Mouse (Mus musculus) hindbrain, embryonic 13.5 days (tissue): ENCODE measurements at regions not wholly inside any gene's neighbourhood (a gene's known extent, or its start where the extent isn't known, plus 50 kb on each side); places are given as distances from the start of the nearest gene placed in this dataset.
A peak's percentile ranks its signal among the peaks of the same experiment; 100 is the strongest.

Source experiments
- ATAC-seq: fragments of 200-750 bp; cut with Nextera tagmentation; 2 replicates; pipeline ENCODE4 v1.8.0; 2017; ENCODE audit warnings: moderate TSS enrichment; ENCODE audit not compliant: low FRiP score
- H3K27ac ChIP-seq: fragments of 300-500 bp; sonication (generic); 2 replicates; pipeline ENCODE4 v1.5.1; 2015; ENCODE audit warnings: inconsistent platforms, mild to moderate bottlenecking, moderate library complexity
- H3K27me3 ChIP-seq: fragments of 300-500 bp; sonication (generic); 2 replicates; pipeline ENCODE4 v1.6.1; 2015; ENCODE audit warnings: mild to moderate bottlenecking, inconsistent platforms
- H3K36me3 ChIP-seq: fragments of 300-500 bp; sonication (generic); 2 replicates; pipeline ENCODE4 v1.6.1; 2015; ENCODE audit warnings: mild to moderate bottlenecking, inconsistent platforms
- H3K4me1 ChIP-seq: fragments of 300-500 bp; sonication (generic); replicated peaks from 2 replicates; pipeline ENCODE4 v1.6.1; 2015; ENCODE audit warnings: inconsistent platforms
- H3K4me2 ChIP-seq: fragments of 300-500 bp; sonication (generic); 2 replicates; pipeline ENCODE4 v1.6.1; 2015; ENCODE audit warnings: inconsistent platforms, mild to moderate bottlenecking, moderate library complexity
- H3K4me3 ChIP-seq: fragments of 300-500 bp; sonication (generic); 2 replicates; pipeline ENCODE4 v1.5.1; 2015; ENCODE audit warnings: mild to moderate bottlenecking, inconsistent platforms
- H3K9ac ChIP-seq: fragments of 300-500 bp; sonication (generic); 2 replicates; pipeline ENCODE4 v1.6.1; 2015; ENCODE audit warnings: mild to moderate bottlenecking, inconsistent platforms
- H3K9me3 ChIP-seq: fragments of 300-500 bp; sonication (generic); 2 replicates; pipeline ENCODE4 v1.6.1; 2016; ENCODE audit warnings: inconsistent platforms
- WGBS: fragments of 180-500 bp; shearing (Covaris S2); methylation state at CpG from one replicate; pipeline ENCODE4 v1.1.7; 2015; 5-methylcytosine and 5-hydroxymethylcytosine counted together

DNA sequence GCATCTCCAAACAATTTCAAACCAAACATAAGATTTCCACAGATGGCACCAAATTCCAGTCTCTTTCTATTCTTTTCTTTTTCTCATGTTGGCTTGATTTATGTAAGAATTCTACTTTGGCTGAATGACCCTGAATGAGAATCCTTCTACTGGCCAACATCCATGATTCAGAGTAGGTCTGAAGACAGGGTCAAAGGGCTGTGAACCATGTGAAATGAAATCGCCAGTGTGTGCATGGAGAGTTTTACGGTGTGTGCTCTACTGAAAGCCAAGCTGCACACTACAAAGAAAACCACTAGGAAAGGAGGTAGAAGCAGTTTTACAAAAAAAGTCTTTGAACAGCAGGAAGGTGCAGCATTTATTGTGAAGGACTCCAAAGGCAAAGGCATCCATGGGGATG lies 263.5 kb upstream of the Cxxc4 start:
- H3K27me3 ChIP-seq, result no peaks in the 10 kb centered on the region
- ATAC-seq, result no peak
- no peaks in the 10 kb centered on the region for H3K4me1 ChIP-seq
- H3K27ac ChIP-seq, result no peak overlapping the region
- H3K36me3 ChIP-seq, result no peaks in the 10 kb centered on the region
- no peak overlapping the region for H3K9ac ChIP-seq
- WGBS, result 27% methylated on average over 2 of the region's 2 CpGs
- no peaks in the 10 kb centered on the region for H3K9me3 ChIP-seq
- no peak overlapping the region for H3K4me3 ChIP-seq
- H3K4me2 ChIP-seq, result no peak overlapping the region

GRCm38 (mm10) chr3:133987681-133988080 lies 248.6 kb upstream of the Cxxc4 start:
- WGBS, result 91% methylated on average over 2 of the region's 2 CpGs

GRCm38 (mm10) chr3:133993971-133994370 lies 242.3 kb upstream of the Cxxc4 start:
- Histone ChIP-seq H3K9ac (no peak overlapping the region), H3K27ac (no peak overlapping the region), H3K36me3 (no peaks in the 10 kb centered on the region), H3K4me1 (no peaks in the 10 kb centered on the region), H3K27me3 (no peaks in the 10 kb centered on the region), H3K4me3 (no peak overlapping the region), H3K9me3 (no peaks in the 10 kb centered on the region), H3K4me2 (no peak overlapping the region)
- no peak for ATAC-seq
- 82% methylated on average over 2 of the region's 2 CpGs for WGBS

More at GRCm38 (mm10) chr3:133987681-133988080, 248.6 kb upstream of the Cxxc4 start:
- Histone ChIP-seq H3K9me3 (no peaks in the 10 kb centered on the region), H3K27ac (no peak overlapping the region), H3K27me3 (no peaks in the 10 kb centered on the region), H3K36me3 (no peaks in the 10 kb centered on the region), H3K4me1 (no peaks in the 10 kb centered on the region), H3K4me2 (no peak overlapping the region), H3K4me3 (no peak overlapping the region), H3K9ac (no peak overlapping the region)
- no peak for ATAC-seq

- Histone ChIP-seq H3K4me1 (no peaks in the 10 kb centered on the region), H3K36me3 (no peaks in the 10 kb centered on the region), H3K9me3 (no peaks in the 10 kb centered on the region), H3K9ac (no peak overlapping the region), H3K4me3 (no peak overlapping the region), H3K27ac (no peak overlapping the region), H3K4me2 (no peak overlapping the region), H3K27me3 (no peaks in the 10 kb centered on the region)
- no peak for ATAC-seq
- WGBS, result 84% methylated on average over 8 of the region's 8 CpGs
Observed at GRCm38 (mm10) chr3:133999965-134000364, 236.3 kb upstream of the Cxxc4 start.

GRCm38 (mm10) chr3:134000595-134000994 lies 235.7 kb upstream of the Cxxc4 start:
- 85% methylated on average over 1 of the region's 1 CpGs for WGBS
- Histone ChIP-seq H3K4me1 (no peaks in the 10 kb centered on the region), H3K9ac (no peak overlapping the region), H3K27ac (no peak overlapping the region), H3K4me3 (no peak overlapping the region), H3K36me3 (no peaks in the 10 kb centered on the region), H3K4me2 (no peak overlapping the region), H3K9me3 (no peaks in the 10 kb centered on the region), H3K27me3 (no peaks in the 10 kb centered on the region)
- no peak for ATAC-seq

DNA sequence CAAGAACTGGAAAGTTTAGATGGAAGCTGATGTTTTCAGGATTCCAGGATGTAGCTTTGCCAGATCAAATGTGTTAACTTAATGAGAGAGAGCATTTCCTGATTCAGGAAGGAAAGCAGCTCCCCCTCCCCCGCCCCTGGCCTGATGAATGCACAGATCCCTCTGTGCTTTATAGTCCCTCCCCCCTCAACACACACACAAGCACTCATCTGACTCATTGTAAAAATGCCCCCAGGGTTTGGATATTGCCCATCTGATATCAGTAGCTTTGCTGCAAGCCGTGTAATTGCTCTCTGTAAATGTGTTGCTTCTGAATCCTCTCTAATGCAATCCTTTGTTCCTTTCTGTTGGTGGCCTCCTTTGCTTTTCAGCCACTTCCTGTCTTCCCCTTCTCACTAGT lies 221.5 kb upstream of the Cxxc4 start:
- peak; percentile 74; the same call in 1 of the 2 replicates for ATAC-seq
- WGBS, result 45% methylated on average over 2 of the region's 2 CpGs
- Histone ChIP-seq H3K4me2 (no peak overlapping the region), H3K27me3 (no peaks in the 10 kb centered on the region), H3K36me3 (no peaks in the 10 kb centered on the region), H3K9me3 (no peaks in the 10 kb centered on the region), H3K4me1 (no peaks in the 10 kb centered on the region), H3K27ac (no peak overlapping the region), H3K4me3 (no peak overlapping the region), H3K9ac (no peak overlapping the region)

- WGBS, result 89% methylated on average over 3 of the region's 3 CpGs
Observed at GRCm38 (mm10) chr3:134015412-134015811, 220.9 kb upstream of the Cxxc4 start.

GRCm38 (mm10) chr3:134033862-134034261 lies 202.4 kb upstream of the Cxxc4 start:
- no peak for ATAC-seq
- Histone ChIP-seq H3K27ac (no peak overlapping the region), H3K9ac (no peak overlapping the region), H3K4me3 (no peak overlapping the region), H3K4me2 (no peak overlapping the region), H3K27me3 (no peaks in the 10 kb centered on the region), H3K9me3 (no peaks in the 10 kb centered on the region), H3K4me1 (no peaks in the 10 kb centered on the region), H3K36me3 (no peaks in the 10 kb centered on the region)
- 71% methylated on average over 5 of the region's 5 CpGs for WGBS

More at GRCm38 (mm10) chr3:134015412-134015811, 220.9 kb upstream of the Cxxc4 start:
- H3K36me3 ChIP-seq, result no peaks in the 10 kb centered on the region
- H3K4me3 ChIP-seq, result no peak overlapping the region
- H3K9me3 ChIP-seq, result no peaks in the 10 kb centered on the region
- no peaks in the 10 kb centered on the region for H3K4me1 ChIP-seq
- no peaks in the 10 kb centered on the region for H3K27me3 ChIP-seq
- no peak overlapping the region for H3K27ac ChIP-seq
- ATAC-seq, result no peak
- H3K9ac ChIP-seq, result no peak overlapping the region
- no peak overlapping the region for H3K4me2 ChIP-seq

DNA sequence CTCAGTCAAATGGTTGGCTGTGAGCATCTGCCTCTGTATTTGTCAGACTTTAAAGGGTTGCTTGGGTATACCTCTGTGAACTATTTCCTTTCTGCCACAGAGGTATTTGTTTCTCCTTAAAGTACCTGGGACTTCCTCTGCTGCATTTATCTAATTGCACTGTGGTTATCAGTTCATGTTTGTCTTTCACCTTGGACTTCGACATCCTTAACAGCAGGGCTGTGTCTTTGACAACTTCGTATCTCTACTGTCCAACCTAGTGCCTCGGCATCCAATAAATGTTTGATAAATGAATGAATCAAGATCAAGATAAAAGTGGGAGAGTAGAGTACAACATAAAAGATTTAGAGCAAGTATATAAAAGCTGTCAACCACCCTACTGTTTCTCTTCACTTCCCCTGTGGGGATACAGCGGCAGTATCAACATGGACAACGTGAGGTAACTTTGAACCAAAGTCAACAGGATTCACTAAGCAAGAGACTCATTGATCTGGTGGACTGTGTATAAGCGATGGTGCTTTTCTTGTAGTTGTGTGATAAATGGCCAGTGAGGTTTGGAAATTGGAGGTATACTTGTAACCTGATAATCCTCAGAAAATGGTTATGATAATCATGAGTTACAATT lies 199.9 kb upstream of the Cxxc4 start:
- H3K4me1 ChIP-seq, result no peaks in the 10 kb centered on the region
- ATAC-seq, result no peak

DNA sequence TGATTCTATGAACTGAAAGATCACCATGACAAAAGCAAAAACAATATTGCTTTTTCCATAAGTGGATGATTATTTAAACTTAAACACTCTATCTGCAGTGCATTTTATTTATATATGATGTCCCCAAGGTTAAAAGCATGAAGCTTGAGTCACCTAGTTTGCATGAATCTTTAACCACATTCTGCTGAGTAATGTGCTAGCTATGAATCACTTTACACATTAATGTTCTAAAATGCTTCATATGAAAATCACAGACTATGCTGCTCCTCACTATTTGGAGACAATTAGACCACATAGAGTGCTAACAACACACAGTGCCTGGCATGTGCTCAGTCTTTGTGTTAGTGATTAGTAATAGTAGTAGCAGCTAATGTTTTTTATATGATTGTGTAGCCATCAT lies 185.6 kb upstream of the Cxxc4 start:
- Histone ChIP-seq H3K27me3 (no peaks in the 10 kb centered on the region), H3K27ac (no peak overlapping the region), H3K36me3 (no peaks in the 10 kb centered on the region), H3K4me2 (no peak overlapping the region), H3K4me3 (no peak overlapping the region), H3K9ac (no peak overlapping the region), H3K4me1 (no peaks in the 10 kb centered on the region), H3K9me3 (no peaks in the 10 kb centered on the region)
- ATAC-seq, result no peak

More for the DNA sequence above, 199.9 kb upstream of the Cxxc4 start:
- WGBS, result 93% methylated on average over 6 of the region's 6 CpGs
- Histone ChIP-seq H3K27ac (no peak overlapping the region), H3K4me2 (no peak overlapping the region), H3K9ac (no peak overlapping the region), H3K9me3 (no peaks in the 10 kb centered on the region), H3K36me3 (no peaks in the 10 kb centered on the region), H3K4me3 (no peak overlapping the region), H3K27me3 (no peaks in the 10 kb centered on the region)

DNA sequence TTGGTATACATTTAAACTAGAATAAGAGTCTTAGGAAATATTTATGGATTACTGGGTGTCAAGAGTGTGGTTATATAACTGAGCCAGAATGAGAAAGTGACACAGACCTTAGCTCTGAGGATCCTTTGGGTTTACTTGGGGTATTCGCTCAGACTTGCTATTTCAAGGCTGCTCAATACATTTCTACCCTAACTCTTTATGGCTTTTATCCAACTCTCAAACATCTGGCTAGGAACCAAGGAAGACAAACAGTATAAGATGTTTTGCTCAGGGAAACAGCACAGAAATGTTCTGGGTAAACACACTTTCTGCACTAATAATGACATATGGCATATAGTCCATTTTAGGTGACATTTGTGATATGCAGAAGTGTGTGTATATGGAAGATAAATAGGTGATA lies 153.8 kb upstream of the Cxxc4 start:
- no peak overlapping the region for H3K9ac ChIP-seq
- H3K4me2 ChIP-seq, result no peak overlapping the region
- whole genome bisulfite sequencing, result 81% methylated on average over 1 of the region's 1 CpGs
- no peak overlapping the region for H3K27ac ChIP-seq
- ATAC-seq, result no peak
- no peaks in the 10 kb centered on the region for H3K36me3 ChIP-seq
- no peaks in the 10 kb centered on the region for H3K27me3 ChIP-seq
- H3K4me3 ChIP-seq, result no peak overlapping the region
- no peaks in the 10 kb centered on the region for H3K9me3 ChIP-seq
- no peaks in the 10 kb centered on the region for H3K4me1 ChIP-seq

DNA sequence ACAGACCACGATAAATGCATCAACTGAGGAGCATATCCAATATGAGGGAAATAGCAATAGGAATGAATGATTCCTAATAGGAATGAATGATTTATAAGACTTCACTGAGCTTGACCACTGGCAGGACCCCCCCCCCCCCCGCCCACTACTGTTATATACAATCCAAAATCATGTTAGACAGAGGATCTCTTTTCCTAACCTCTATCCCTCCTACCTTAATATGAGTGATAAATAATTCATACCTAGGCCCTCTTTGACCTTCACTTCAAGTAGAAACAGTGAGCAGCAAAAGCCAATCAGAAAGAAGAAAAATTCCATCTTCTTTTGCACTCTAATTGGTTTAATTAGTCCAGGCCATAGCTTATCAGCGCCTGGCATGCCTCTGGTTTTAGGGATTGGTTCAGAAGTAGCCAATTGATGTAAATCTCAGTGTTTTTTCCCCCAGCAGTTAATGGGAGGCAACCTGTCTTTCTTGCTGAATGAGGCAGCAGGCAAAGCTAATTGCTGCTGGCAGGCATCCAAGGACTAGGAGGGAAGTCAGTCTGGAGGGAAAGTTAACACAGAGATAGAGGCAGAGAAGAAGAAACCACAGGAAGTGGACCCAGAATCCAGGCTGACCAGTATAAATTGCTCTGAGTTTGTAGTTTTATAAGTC lies 136.7 kb upstream of the Cxxc4 start:
- 65% methylated on average over 3 of the region's 3 CpGs for WGBS
- H3K27ac ChIP-seq, result no peak overlapping the region
- peaks cover 2% of the 10 kb centered on the region; the same call in 1 of the 2 replicates for H3K27me3 ChIP-seq
- H3K4me1 ChIP-seq, result peaks cover 11% of the 10 kb centered on the region
- no peaks in the 10 kb centered on the region for H3K9me3 ChIP-seq
- no peak overlapping the region for H3K4me3 ChIP-seq
- H3K4me2 ChIP-seq, result no peak overlapping the region
- H3K36me3 ChIP-seq, result no peaks in the 10 kb centered on the region
- peak; percentile 86 for ATAC-seq
- H3K9ac ChIP-seq, result no peak overlapping the region

DNA sequence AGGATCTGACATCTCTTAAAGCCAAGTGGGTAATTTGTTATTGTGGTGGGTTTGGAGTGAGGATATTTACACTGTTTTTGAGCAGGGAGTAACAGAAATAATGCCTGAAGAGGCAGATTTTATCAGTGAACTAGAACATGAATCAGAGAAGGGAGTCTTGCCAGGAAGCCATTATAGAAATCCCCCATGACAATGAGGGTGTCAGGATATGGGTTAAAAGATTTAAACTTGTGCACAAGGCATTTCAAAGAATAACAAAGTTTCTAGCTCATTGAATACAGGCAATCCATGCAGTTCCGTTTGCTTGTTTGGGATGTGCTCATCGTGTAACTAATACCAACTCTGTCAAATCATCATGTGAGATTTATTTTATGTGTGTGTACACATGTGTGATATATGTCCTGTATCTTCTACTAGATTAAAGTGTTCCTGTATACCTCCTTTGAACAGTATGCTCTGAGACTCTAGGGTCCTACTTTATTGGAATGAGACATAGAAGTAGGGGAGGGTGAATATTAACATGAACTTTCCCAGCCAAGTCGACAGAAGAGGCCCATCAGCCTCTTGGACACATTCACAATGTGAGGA lies 134.0 kb upstream of the Cxxc4 start:
- WGBS, result 78% methylated on average over 3 of the region's 3 CpGs
- no peaks in the 10 kb centered on the region for H3K27me3 ChIP-seq
- H3K4me3 ChIP-seq, result no peak overlapping the region
- H3K9me3 ChIP-seq, result no peaks in the 10 kb centered on the region
- H3K36me3 ChIP-seq, result no peaks in the 10 kb centered on the region
- no peak overlapping the region for H3K4me2 ChIP-seq
- H3K27ac ChIP-seq, result no peak overlapping the region
- no peak overlapping the region for H3K9ac ChIP-seq
- no peak for ATAC-seq
- peaks cover 11% of the 10 kb centered on the region for H3K4me1 ChIP-seq
